Mouse (Mus musculus) heart, adult 2 months (tissue): ENCODE results near the gene Fam107a.

ENCODE experiments used
- CTCF ChIP-seq: fragments of 200-600 bp; IDR thresholded peaks from 2 replicates; pipeline ENCODE4 v1.8.1; 2022; ENCODE audit warnings: antibody characterized with exemption, mild to moderate bottlenecking, moderate library complexity
- EP300 ChIP-seq: fragments of 200-500 bp; IDR thresholded peaks from 2 replicates; pipeline ENCODE4 v1.6.1; 2011; ENCODE audit warnings: low read depth, low read length, control low read depth; ENCODE audit not compliant: insufficient read depth
- POLR2A ChIP-seq: fragments of 200-500 bp; IDR thresholded peaks from 2 replicates; pipeline ENCODE4 v1.6.1; 2011; ENCODE audit warnings: mild to moderate bottlenecking, low read depth, low read length, control low read depth; ENCODE audit not compliant: insufficient read depth

GRCm38 (mm10) chr14:8257521-8258334, 60.1 kb downstream of the Fam107a start:
- no peak for TF ChIP-seq EP300
- TF ChIP-seq CTCF: no peak
- no peak for TF ChIP-seq POLR2A
